Mouse (Mus musculus): ENCODE measurements at regions not wholly inside any gene's neighbourhood (a gene's known extent, or its start where the extent isn't known, plus 50 kb on each side); places are given as distances from the start of the nearest gene placed in this dataset.
A peak's percentile ranks its signal among the peaks of the same experiment; 100 is the strongest.

- H3K9me3 ChIP-seq = no peaks in the 10 kb centered on the region
- no peak overlapping the region for H3K4me3 ChIP-seq
- no peaks in the 10 kb centered on the region for H3K27me3 ChIP-seq (ENCODE audit: insufficient read depth, poor library complexity, severe bottlenecking)
- 36% methylated on average over 8 of the region's 8 CpGs for WGBS
- no peaks in the 10 kb centered on the region for H3K36me3 ChIP-seq
- H3K4me1 ChIP-seq (replicated peaks) = peaks cover 20% of the 10 kb centered on the region
- no peak for DNase-seq (ENCODE audit: low spot score)
- H3K27ac ChIP-seq = peak overlapping the region; percentile 36; the same call in 1 of the 2 replicates
Measured at GRCm38 (mm10) chr11:25313879-25314278, 896.7 kb downstream of the 5730522E02Rik start.

DNA sequence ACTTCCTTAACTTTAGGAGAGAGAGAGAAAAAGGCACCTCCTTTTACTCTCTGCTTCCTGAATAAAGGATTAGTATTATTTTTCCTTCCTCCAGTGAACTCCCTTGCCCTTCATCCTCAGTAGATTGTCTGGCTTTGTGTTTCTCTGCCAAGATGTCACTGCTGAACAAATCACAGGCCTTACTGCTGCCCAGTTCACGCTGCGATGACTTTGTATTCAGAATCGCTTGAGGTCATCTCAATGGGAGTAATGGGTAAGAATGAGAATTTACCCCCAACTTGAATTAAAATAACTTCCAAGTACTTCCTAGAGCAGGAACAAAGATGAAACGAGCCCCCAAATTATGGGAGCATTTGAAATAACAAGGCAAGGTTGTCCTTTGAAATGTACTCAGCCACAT lies 897.3 kb downstream of the 5730522E02Rik start:
- H3K27me3 ChIP-seq (ENCODE audit: insufficient read depth, poor library complexity, severe bottlenecking) = no peaks in the 10 kb centered on the region
- no peak overlapping the region for H3K27ac ChIP-seq
- 29% methylated on average over 4 of the region's 4 CpGs for WGBS
- H3K4me3 ChIP-seq = no peak overlapping the region
- no peak for DNase-seq (ENCODE audit: low spot score)
- peaks cover 20% of the 10 kb centered on the region for H3K4me1 ChIP-seq (replicated peaks)
- no peaks in the 10 kb centered on the region for H3K36me3 ChIP-seq
- no peaks in the 10 kb centered on the region for H3K9me3 ChIP-seq

DNA sequence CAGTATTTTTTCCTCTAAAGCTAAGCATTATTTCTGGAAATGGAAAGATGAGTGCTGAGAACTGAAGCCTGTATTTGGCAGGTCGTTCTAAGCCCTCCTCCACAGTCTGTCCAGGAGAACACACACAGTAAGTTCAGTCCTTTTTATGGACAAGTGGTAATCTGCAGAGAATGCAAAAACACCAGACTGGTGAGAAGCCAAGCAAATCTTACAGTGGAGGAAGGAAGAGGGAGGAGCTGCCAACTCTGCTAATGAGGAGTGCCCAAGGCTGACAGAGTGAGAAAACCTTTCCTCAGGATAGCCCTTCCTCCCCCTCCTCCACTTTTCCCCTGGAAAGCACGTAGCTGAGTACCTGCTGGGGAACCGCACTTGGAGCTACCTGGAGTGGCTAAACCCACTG lies 899.8 kb downstream of the 5730522E02Rik start:
- H3K27me3 ChIP-seq (ENCODE audit: insufficient read depth, poor library complexity, severe bottlenecking) = no peaks in the 10 kb centered on the region
- H3K4me1 ChIP-seq (replicated peaks) = peaks cover 20% of the 10 kb centered on the region
- no peaks in the 10 kb centered on the region for H3K36me3 ChIP-seq
- DNase-seq (ENCODE audit: low spot score) = no peak
- WGBS = 66% methylated on average over 3 of the region's 3 CpGs
- no peak overlapping the region for H3K4me3 ChIP-seq
- H3K9me3 ChIP-seq = no peaks in the 10 kb centered on the region
- no peak overlapping the region for H3K27ac ChIP-seq

DNA sequence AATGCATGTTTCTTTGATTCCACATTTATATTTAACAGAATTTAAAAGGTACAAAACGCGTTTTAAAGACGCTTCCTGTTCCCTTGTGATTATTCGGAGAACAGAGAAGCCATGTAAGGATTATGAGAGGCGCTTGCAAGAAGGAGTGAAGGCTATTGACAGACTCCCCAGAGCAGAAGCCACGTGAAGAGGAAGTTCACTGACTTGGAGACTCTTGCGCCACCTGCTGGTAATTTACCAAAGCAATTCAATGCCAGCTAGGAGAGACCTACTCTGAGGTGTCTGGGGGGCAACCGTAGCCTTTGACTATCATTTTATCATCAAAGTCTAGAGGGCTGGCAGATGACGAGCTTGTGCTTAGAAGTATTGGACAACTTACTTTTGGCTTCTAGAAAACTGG lies 909.4 kb downstream of the 5730522E02Rik start:
- Histone ChIP-seq H3K27ac (no peak overlapping the region), H3K27me3 (ENCODE audit: insufficient read depth, poor library complexity, severe bottlenecking) (no peaks in the 10 kb centered on the region), H3K36me3 (no peaks in the 10 kb centered on the region), H3K4me1 (replicated peaks) (no peaks in the 10 kb centered on the region), H3K9me3 (no peaks in the 10 kb centered on the region), H3K4me3 (no peak overlapping the region)
- WGBS = 29% methylated on average over 9 of the region's 9 CpGs
- DNase-seq (ENCODE audit: low spot score) = peak; percentile 69

- Histone ChIP-seq H3K27me3 (ENCODE audit: insufficient read depth, poor library complexity, severe bottlenecking) (no peaks in the 10 kb centered on the region), H3K27ac (no peak overlapping the region), H3K9me3 (no peaks in the 10 kb centered on the region), H3K36me3 (no peaks in the 10 kb centered on the region), H3K4me3 (no peak overlapping the region), H3K4me1 (replicated peaks) (0 out of 2 replicates have a peak, but pooled peaks cover 6% of the 10 kb centered on the region)
- DNase-seq (ENCODE audit: low spot score) = no peak
- WGBS = 79% methylated on average over 13 of the region's 13 CpGs
Measured at GRCm38 (mm10) chr11:25288346-25288745, 922.2 kb downstream of the 5730522E02Rik start.

GRCm38 (mm10) chr11:25287458-25288247 lies 922.9 kb downstream of the 5730522E02Rik start:
- Histone ChIP-seq H3K27me3 (ENCODE audit: insufficient read depth, poor library complexity, severe bottlenecking) (no peaks in the 10 kb centered on the region), H3K36me3 (no peaks in the 10 kb centered on the region), H3K27ac (no peak overlapping the region), H3K9me3 (no peaks in the 10 kb centered on the region), H3K4me1 (replicated peaks) (0 out of 2 replicates have a peak, but pooled peaks cover 6% of the 10 kb centered on the region), H3K4me3 (no peak overlapping the region)
- DNase-seq (ENCODE audit: low spot score) = no peak
- WGBS = 87% methylated on average over 13 of the region's 13 CpGs

DNA sequence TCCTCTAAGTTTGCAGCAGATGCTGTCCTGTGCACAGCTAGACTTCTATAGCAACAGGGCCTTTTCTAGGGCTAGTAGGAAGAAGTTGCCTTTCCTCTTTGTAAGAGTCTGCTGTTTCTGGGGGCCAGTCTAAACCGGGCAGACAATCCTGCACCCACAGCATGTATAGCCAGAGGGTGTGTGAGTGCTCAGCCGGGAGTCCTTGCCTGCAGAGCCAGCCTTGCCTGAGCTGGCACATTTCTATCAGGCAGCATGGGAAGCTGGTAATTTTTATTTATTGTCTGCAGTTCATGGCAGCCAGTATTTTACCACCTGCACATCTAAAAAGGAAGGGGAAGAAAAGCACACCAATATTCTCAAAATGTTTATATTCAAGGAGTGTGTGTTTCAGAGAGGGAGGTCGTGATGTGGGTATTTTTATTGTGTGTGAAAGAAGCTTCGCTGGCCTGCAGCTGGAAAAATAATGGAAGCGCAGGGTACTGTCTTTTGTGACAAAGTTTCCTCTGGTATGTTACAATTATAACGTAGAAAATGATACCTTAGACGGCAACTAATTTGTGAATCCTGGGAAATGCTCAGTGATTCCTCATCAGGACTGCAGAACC lies 940.5 kb downstream of the 5730522E02Rik start:
- Histone ChIP-seq H3K9me3 (peaks cover 3% of the 10 kb centered on the region; the same call in 1 of the 2 replicates), H3K4me3 (no peak overlapping the region), H3K27me3 (ENCODE audit: insufficient read depth, poor library complexity, severe bottlenecking) (no peaks in the 10 kb centered on the region), H3K4me1 (replicated peaks) (peaks cover 11% of the 10 kb centered on the region), H3K36me3 (no peaks in the 10 kb centered on the region), H3K27ac (peak overlapping the region; percentile 42; the same call in 1 of the 2 replicates)
- peak; percentile 8 for DNase-seq (ENCODE audit: low spot score)
- 14% methylated on average over 7 of the region's 7 CpGs for WGBS

DNA sequence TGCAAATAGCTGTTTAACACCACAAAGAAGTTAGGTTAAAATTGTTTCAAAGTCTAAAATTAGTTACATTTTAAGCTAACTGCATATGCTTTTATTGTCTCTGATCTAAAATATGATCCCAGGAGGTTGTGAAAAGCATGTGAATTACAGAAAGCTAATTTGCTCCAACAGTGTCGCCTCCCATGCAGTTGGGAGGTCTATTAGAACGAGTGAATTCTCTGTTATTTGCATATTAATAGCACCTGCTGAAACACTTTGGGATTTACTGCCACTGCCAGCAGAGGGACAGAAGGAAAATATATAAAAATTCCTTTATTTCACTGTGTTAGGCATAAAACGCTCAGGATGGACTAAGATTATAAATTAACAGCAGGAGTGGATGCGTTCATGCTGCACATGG lies 947.7 kb downstream of the 5730522E02Rik start:
- no peaks in the 10 kb centered on the region for H3K4me1 ChIP-seq (replicated peaks)
- H3K27ac ChIP-seq = no peak overlapping the region
- 38% methylated on average over 4 of the region's 4 CpGs for WGBS
- H3K4me3 ChIP-seq = no peak overlapping the region
- no peaks in the 10 kb centered on the region for H3K27me3 ChIP-seq (ENCODE audit: insufficient read depth, poor library complexity, severe bottlenecking)
- peaks cover 3% of the 10 kb centered on the region; the same call in 1 of the 2 replicates for H3K9me3 ChIP-seq
- no peaks in the 10 kb centered on the region for H3K36me3 ChIP-seq
- no peak for DNase-seq (ENCODE audit: low spot score)

DNA sequence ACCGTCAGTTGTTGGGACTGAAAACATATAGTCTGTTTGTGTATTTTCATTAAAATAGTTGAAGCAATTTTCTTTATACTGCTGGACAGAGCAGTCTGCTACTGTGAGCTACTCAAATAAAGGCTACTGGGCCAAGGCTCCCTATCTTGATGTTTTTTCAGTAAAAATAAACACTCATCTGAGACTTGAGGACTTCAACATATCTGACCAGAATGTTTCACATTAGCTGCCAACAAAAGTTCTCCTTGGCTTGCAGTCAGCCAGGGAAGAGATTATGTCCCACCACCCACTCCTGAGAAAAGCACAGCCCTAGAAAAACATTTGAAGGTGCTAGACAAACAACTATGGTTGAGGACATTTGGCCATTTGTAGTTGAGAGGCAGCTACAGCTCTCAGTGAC lies 950.9 kb downstream of the 5730522E02Rik start:
- no peak for DNase-seq (ENCODE audit: low spot score)
- 85% methylated on average over 1 of the region's 1 CpGs for WGBS

GRCm38 (mm10) chr11:25233360-25233890 lies 977.1 kb downstream of the 5730522E02Rik start:
- DNase-seq (ENCODE audit: low spot score) = no peak
- WGBS = 84% methylated on average over 4 of the region's 4 CpGs
- H3K27me3 ChIP-seq (ENCODE audit: insufficient read depth, poor library complexity, severe bottlenecking) = no peaks in the 10 kb centered on the region

More for the DNA sequence above, 950.9 kb downstream of the 5730522E02Rik start:
- H3K27me3 ChIP-seq (ENCODE audit: insufficient read depth, poor library complexity, severe bottlenecking) = no peaks in the 10 kb centered on the region
- H3K4me3 ChIP-seq = no peak overlapping the region
- no peak overlapping the region for H3K27ac ChIP-seq
- no peaks in the 10 kb centered on the region for H3K4me1 ChIP-seq (replicated peaks)
- H3K36me3 ChIP-seq = no peaks in the 10 kb centered on the region
- no peaks in the 10 kb centered on the region for H3K9me3 ChIP-seq

More at GRCm38 (mm10) chr11:25233360-25233890, 977.1 kb downstream of the 5730522E02Rik start:
- Histone ChIP-seq H3K4me1 (replicated peaks) (no peaks in the 10 kb centered on the region), H3K36me3 (no peaks in the 10 kb centered on the region), H3K9me3 (no peaks in the 10 kb centered on the region), H3K4me3 (no peak overlapping the region), H3K27ac (no peak overlapping the region)

Data from hindbrain, embryonic 10.5 days (tissue).